27 mouse cellular contexts compared by ENCODE assay signal in genomic region chr5:9895297-9895696, GRCm38 (mm10).
DNase-seq lines count a peak whose midpoint lies in the region; ATAC-seq and TF ChIP-seq lines count a peak whose summit lies in the region.
"Had no signal": no experiment of that assay in that cellular context is flagged by ENCODE, and none has a peak within 500 bp of the region (broad histone marks: within the 10 kb centered on the region; RNA-seq: fewer than 3 reads in every experiment).

No protein-coding gene starts in this region.

- WGBS in forebrain, embryonic 13.5 days, result 52% methylated on average over 2 of the region's 2 CpGs
- 80% methylated on average over 2 of the region's 2 CpGs for WGBS in forebrain, embryonic 11.5 days
- WGBS in midbrain, postnatal 0 days, result 49% methylated on average over 2 of the region's 2 CpGs
- 61% methylated on average over 2 of the region's 2 CpGs for WGBS in midbrain, embryonic 15.5 days
- WGBS in forebrain, embryonic 15.5 days, result 30% methylated on average over 2 of the region's 2 CpGs

- no peak overlapping the region for H3K9ac ChIP-seq in forebrain, embryonic 13.5 days
- H3K9ac ChIP-seq in forebrain, embryonic 11.5 days (ENCODE audit: low read length), result no peak overlapping the region
- H3K9ac ChIP-seq in midbrain, postnatal 0 days (replicated peaks; ENCODE audit: low read length, poor library complexity, severe bottlenecking), result no peak overlapping the region
- no peak overlapping the region for H3K9ac ChIP-seq in midbrain, embryonic 15.5 days
- H3K9ac ChIP-seq in forebrain, embryonic 15.5 days (replicated peaks), result no peak overlapping the region
- H3K9ac ChIP-seq: embryonic facial prominence, embryonic 12.5 days; embryonic facial prominence, embryonic 15.5 days; heart, embryonic 13.5 days; hindbrain, embryonic 14.5 days had no signal

- DNase-seq in forebrain, embryonic 11.5 days (ENCODE audit: low spot score), result no peak
- peak; percentile 7 for DNase-seq in midbrain, postnatal 0 days (ENCODE audit: low spot score)
- DNase-seq in kidney, adult 8-10 months, result no peak
- DNase-seq: adrenal gland, adult 2 months; adrenal gland, postnatal 14 days; B cell, adult 2 months; cerebellum, adult 18-20 months; cerebellum, adult 9-10 months; cerebellum, postnatal 25 days; gastrocnemius, postnatal 14 days; heart, adult 18-20 months; heart, postnatal 14 days; heart, postnatal 4 days; kidney, adult 18-20 months had no signal

- no peak overlapping the region for H3K27ac ChIP-seq in forebrain, embryonic 13.5 days
- no peak overlapping the region for H3K27ac ChIP-seq in forebrain, embryonic 11.5 days (ENCODE audit: low read depth, low read length)
- H3K27ac ChIP-seq in midbrain, postnatal 0 days (ENCODE audit: low read depth, low read length), result no peak overlapping the region
- no peak overlapping the region for H3K27ac ChIP-seq in midbrain, embryonic 15.5 days
- H3K27ac ChIP-seq in forebrain, embryonic 15.5 days (replicated peaks), result no peak overlapping the region
- H3K27ac ChIP-seq: embryonic facial prominence, embryonic 12.5 days; embryonic facial prominence, embryonic 15.5 days; heart, embryonic 13.5 days; hindbrain, embryonic 14.5 days; hindbrain, postnatal 0 days had no signal

- no peaks in the 10 kb centered on the region for H3K9me3 ChIP-seq in forebrain, embryonic 13.5 days (replicated peaks)
- no peaks in the 10 kb centered on the region for H3K9me3 ChIP-seq in forebrain, embryonic 11.5 days (ENCODE audit: control insufficient read depth, low read length)
- H3K9me3 ChIP-seq in midbrain, postnatal 0 days (ENCODE audit: low read length), result no peaks in the 10 kb centered on the region
- no peaks in the 10 kb centered on the region for H3K9me3 ChIP-seq in midbrain, embryonic 15.5 days
- H3K9me3 ChIP-seq in forebrain, embryonic 15.5 days, result no peaks in the 10 kb centered on the region
- H3K9me3 ChIP-seq: embryonic facial prominence, embryonic 12.5 days; embryonic facial prominence, embryonic 15.5 days; G1E; heart, embryonic 13.5 days had no signal

- no peak for TF ChIP-seq CTCF in midbrain, postnatal 0 days (IDR thresholded peaks at IDR 0.05)

- peaks cover 8% of the 10 kb centered on the region for H3K4me1 ChIP-seq in forebrain, embryonic 13.5 days
- H3K4me1 ChIP-seq in forebrain, embryonic 11.5 days (replicated peaks; ENCODE audit: control insufficient read depth, insufficient read depth, low read length), result no peaks in the 10 kb centered on the region
- no peaks in the 10 kb centered on the region for H3K4me1 ChIP-seq in midbrain, postnatal 0 days (ENCODE audit: insufficient read depth, low read length)
- H3K4me1 ChIP-seq in midbrain, embryonic 15.5 days, result no peaks in the 10 kb centered on the region
- peaks cover 4% of the 10 kb centered on the region; the same call in 1 of the 2 replicates for H3K4me1 ChIP-seq in forebrain, embryonic 15.5 days
- H3K4me1 ChIP-seq: embryonic facial prominence, embryonic 12.5 days; embryonic facial prominence, embryonic 15.5 days; heart, embryonic 13.5 days had no signal

- H3K4me2 ChIP-seq in forebrain, embryonic 13.5 days, result no peak overlapping the region
- no peak overlapping the region for H3K4me2 ChIP-seq in forebrain, embryonic 11.5 days (ENCODE audit: low read depth, low read length, severe bottlenecking)
- no peak overlapping the region for H3K4me2 ChIP-seq in midbrain, postnatal 0 days (ENCODE audit: low read depth, low read length, poor library complexity, severe bottlenecking)
- no peak overlapping the region for H3K4me2 ChIP-seq in midbrain, embryonic 15.5 days
- H3K4me2 ChIP-seq in forebrain, embryonic 15.5 days (replicated peaks), result no peak overlapping the region
- H3K4me2 ChIP-seq: embryonic facial prominence, embryonic 12.5 days; embryonic facial prominence, embryonic 15.5 days; heart, embryonic 13.5 days; hindbrain, embryonic 14.5 days had no signal

- no peak overlapping the region for H3K4me3 ChIP-seq in forebrain, embryonic 13.5 days
- H3K4me3 ChIP-seq in forebrain, embryonic 11.5 days (ENCODE audit: low read depth, low read length), result no peak overlapping the region
- H3K4me3 ChIP-seq in midbrain, postnatal 0 days (ENCODE audit: low read depth, low read length), result no peak overlapping the region
- H3K4me3 ChIP-seq in midbrain, embryonic 15.5 days, result no peak overlapping the region
- H3K4me3 ChIP-seq in forebrain, embryonic 15.5 days, result no peak overlapping the region
- H3K4me3 ChIP-seq: embryonic facial prominence, embryonic 12.5 days; embryonic facial prominence, embryonic 15.5 days; heart, embryonic 13.5 days had no signal

- no peaks in the 10 kb centered on the region for H3K27me3 ChIP-seq in forebrain, embryonic 13.5 days
- no peaks in the 10 kb centered on the region for H3K27me3 ChIP-seq in forebrain, embryonic 11.5 days (ENCODE audit: control insufficient read depth, insufficient read depth, low read length)
- no peaks in the 10 kb centered on the region for H3K27me3 ChIP-seq in midbrain, postnatal 0 days (ENCODE audit: insufficient read depth, low read length)
- no peaks in the 10 kb centered on the region for H3K27me3 ChIP-seq in midbrain, embryonic 15.5 days (replicated peaks)
- H3K27me3 ChIP-seq in forebrain, embryonic 15.5 days, result no peaks in the 10 kb centered on the region
- H3K27me3 ChIP-seq: CH12.LX; embryonic facial prominence, embryonic 12.5 days; embryonic facial prominence, embryonic 15.5 days; heart, embryonic 13.5 days had no signal

- no peaks in the 10 kb centered on the region for H3K36me3 ChIP-seq in forebrain, embryonic 13.5 days (ENCODE audit: poor library complexity, severe bottlenecking)
- H3K36me3 ChIP-seq in forebrain, embryonic 11.5 days (ENCODE audit: control insufficient read depth, insufficient read depth, low read length), result no peaks in the 10 kb centered on the region
- no peaks in the 10 kb centered on the region for H3K36me3 ChIP-seq in midbrain, postnatal 0 days (ENCODE audit: insufficient read depth, low read length)
- H3K36me3 ChIP-seq in midbrain, embryonic 15.5 days (replicated peaks), result no peaks in the 10 kb centered on the region
- no peaks in the 10 kb centered on the region for H3K36me3 ChIP-seq in forebrain, embryonic 15.5 days
- H3K36me3 ChIP-seq: embryonic facial prominence, embryonic 12.5 days; embryonic facial prominence, embryonic 15.5 days; G1E; heart, embryonic 13.5 days had no signal

- peak; percentile 51; the same call in 1 of the 2 replicates for ATAC-seq in forebrain, embryonic 13.5 days
- no peak; the same call in 1 of the 2 replicates for ATAC-seq in forebrain, embryonic 11.5 days (replicated peaks; ENCODE audit: low FRiP score)
- no peak for ATAC-seq in midbrain, postnatal 0 days (ENCODE audit: low FRiP score)
- ATAC-seq in midbrain, embryonic 15.5 days (replicated peaks), result no peak
- peak; percentile 58; the same call in 1 of the 2 replicates for ATAC-seq in forebrain, embryonic 15.5 days (replicated peaks)
- no peak for ATAC-seq in cerebellum, adult (ENCODE audit: insufficient number of reproducible peaks, low FRiP score, low TSS enrichment)
- ATAC-seq: hindbrain, postnatal 0 days; inflammation-experienced regulatory T-cells, adult 6 months; intestine, embryonic 16.5 days had no signal

Comparison
In these comparisons a context has a peak if more than half of its experiments do, and no peak if none do; other contexts are left out.
1. ATAC-seq: peak in forebrain, embryonic 13.5 days (single experiment) and forebrain, embryonic 15.5 days (single experiment); none in forebrain, embryonic 11.5 days (single experiment), midbrain, postnatal 0 days (single experiment), midbrain, embryonic 15.5 days (single experiment) and cerebellum, adult (single experiment).